Mouse (Mus musculus) ovary, postnatal 10 days (tissue): ENCODE data around the gene Nxf7.
"Not testable (repeated sequence)": the region's sequence is repeated elsewhere in the genome, so short reads cannot be mapped to it uniquely, and the experiment has no call there.

ENCODE experiments used
- DNase-seq: peaks from one replicate; pipeline ENCODE4 v3.0.0; 2022; ENCODE audit warnings: low spot score

Nxf7 gene

GRCm38 (mm10) chrX:135598677-135599076 is at the start of gene Nxf7:
Nxf7 (minus strand) TSS chrX:135598777.
- DNase-seq = no peak

- no peak for DNase-seq
These were observed 29.0 kb upstream of the Nxf7 start, which contains the start of gene Prame for GRCm38 (mm10) chrX:135627605-135628004. Prame (minus strand) TSS chrX:135627705.

- not testable (repeated sequence) for DNase-seq
These were observed 2.9 kb upstream of the Nxf7 start for GRCm38 (mm10) chrX:135601298-135602029.

GRCm38 (mm10) chrX:135598096-135598495 is 481 bp downstream of the Nxf7 start:
- DNase-seq = no peak

- DNase-seq = no peak
These were observed 22.2 kb downstream of the Nxf7 start for GRCm38 (mm10) chrX:135576412-135576811.

- not testable (repeated sequence) for DNase-seq
These were observed 23.5 kb downstream of the Nxf7 start for GRCm38 (mm10) chrX:135574958-135575628.

- DNase-seq = not testable (repeated sequence)
These were observed 24.2 kb downstream of the Nxf7 start for GRCm38 (mm10) chrX:135574261-135574957.

GRCm38 (mm10) chrX:135569467-135569866 is 29.1 kb downstream of the Nxf7 start:
- not testable (repeated sequence) for DNase-seq

GRCm38 (mm10) chrX:135564934-135565333 is 33.6 kb downstream of the Nxf7 start:
- DNase-seq = not testable (repeated sequence)

GRCm38 (mm10) chrX:135562841-135563240 is 35.7 kb downstream of the Nxf7 start:
- no peak for DNase-seq

- not testable (repeated sequence) for DNase-seq
These were observed 36.9 kb downstream of the Nxf7 start for GRCm38 (mm10) chrX:135561693-135562092.

- DNase-seq = not testable (repeated sequence)
These were observed 37.6 kb downstream of the Nxf7 start for GRCm38 (mm10) chrX:135560933-135561332.

GRCm38 (mm10) chrX:135559665-135560064 is 38.9 kb downstream of the Nxf7 start:
- DNase-seq = not testable (repeated sequence)
